Mouse (Mus musculus): ENCODE measurements around the gene Lcmt1. TPM values are rescaled to one million over a fixed set of nuclear protein-coding genes. Genes with fewer than 3 reads are reported as not detected.

Gene Lcmt1
- total and polyA plus RNA-seq, 2 experiments from 2014 or later = 62.8 to 114 TPM

- WGBS = 75% methylated on average over 4 of the region's 4 CpGs
- H3K27me3 ChIP-seq (ENCODE audit: insufficient read depth, low read length) = no peaks in the 10 kb centered on the region
- H3K36me3 ChIP-seq (ENCODE audit: insufficient read depth, low read length) = peaks cover 13% of the 10 kb centered on the region
- TF ChIP-seq CTCF (IDR thresholded peaks at IDR 0.05) = no peak
- H3K27ac ChIP-seq (ENCODE audit: low read depth, low read length) = no peak overlapping the region
- DNase-seq (ENCODE audit: low spot score) (no peak), ATAC-seq (ENCODE audit: low FRiP score) (no peak)
- H3K4me2 ChIP-seq (ENCODE audit: low read depth, low read length, poor library complexity, severe bottlenecking) = no peak overlapping the region
- no peak overlapping the region for H3K9ac ChIP-seq (replicated peaks; ENCODE audit: low read length, poor library complexity, severe bottlenecking)
- no peak overlapping the region for H3K4me3 ChIP-seq (ENCODE audit: low read depth, low read length)
- H3K9me3 ChIP-seq (ENCODE audit: low read length) = no peaks in the 10 kb centered on the region
- H3K4me1 ChIP-seq (ENCODE audit: insufficient read depth, low read length) = no peaks in the 10 kb centered on the region; the same call in 1 of the 2 replicates
Observed at GRCm38 (mm10) chr7:123327909-123328308, 41.7 kb upstream of the Lcmt1 start.

DNA sequence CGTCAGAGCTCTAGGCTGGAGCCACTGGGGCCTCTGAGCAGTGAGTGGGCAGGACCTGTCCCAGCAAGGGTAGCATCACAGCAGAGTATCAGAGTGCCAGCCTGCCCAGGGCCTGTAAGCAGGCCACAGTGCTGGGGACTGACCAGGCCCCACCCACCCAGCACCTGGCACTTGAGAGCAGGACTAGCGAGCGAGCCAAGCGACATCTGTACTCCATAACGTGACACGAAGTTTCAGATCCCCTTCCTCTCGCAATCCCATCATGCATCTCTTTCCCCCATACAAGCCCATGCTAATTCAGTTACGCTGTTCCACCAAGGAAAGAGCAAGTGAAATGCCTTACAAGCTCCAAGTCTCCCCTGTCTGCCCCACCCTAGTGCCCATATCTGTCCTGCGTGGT lies 39.1 kb upstream of the Lcmt1 start:
- no peak overlapping the region for H3K4me2 ChIP-seq (ENCODE audit: low read depth, low read length, poor library complexity, severe bottlenecking)
- H3K4me3 ChIP-seq (ENCODE audit: low read depth, low read length) = no peak overlapping the region
- no peak overlapping the region for H3K9ac ChIP-seq (replicated peaks; ENCODE audit: low read length, poor library complexity, severe bottlenecking)
- DNase-seq (ENCODE audit: low spot score) (no peak), ATAC-seq (ENCODE audit: low FRiP score) (no peak)
- H3K27me3 ChIP-seq (ENCODE audit: insufficient read depth, low read length) = no peaks in the 10 kb centered on the region
- WGBS = 93% methylated on average over 9 of the region's 9 CpGs
- H3K4me1 ChIP-seq (ENCODE audit: insufficient read depth, low read length) = no peaks in the 10 kb centered on the region; the same call in 1 of the 2 replicates
- no peak overlapping the region for H3K27ac ChIP-seq (ENCODE audit: low read depth, low read length)
- no peaks in the 10 kb centered on the region for H3K9me3 ChIP-seq (ENCODE audit: low read length)
- no peaks in the 10 kb centered on the region for H3K36me3 ChIP-seq (ENCODE audit: insufficient read depth, low read length)
- no peak for TF ChIP-seq CTCF (IDR thresholded peaks at IDR 0.05)

DNA sequence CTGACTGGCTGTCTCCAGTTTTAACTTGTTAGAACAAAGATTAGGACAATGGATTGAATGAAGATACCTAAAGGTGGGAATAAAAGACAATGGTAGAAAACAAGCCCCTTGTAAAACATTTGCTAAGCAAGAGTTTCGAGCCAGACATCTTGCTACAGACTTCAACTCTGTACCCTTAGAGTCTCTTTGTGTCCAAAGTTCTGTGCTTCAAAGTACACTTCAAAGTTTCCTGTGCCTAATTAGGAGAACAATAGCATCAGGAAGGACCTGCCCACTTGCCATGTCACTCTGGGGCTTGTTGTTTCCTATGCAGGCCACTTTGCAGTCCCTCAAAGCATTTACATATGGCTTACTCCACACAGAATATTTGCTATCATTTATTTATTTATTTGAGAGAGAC lies 33.3 kb upstream of the Lcmt1 start:
- H3K4me3 ChIP-seq (ENCODE audit: low read depth, low read length) = no peak overlapping the region
- H3K27me3 ChIP-seq (ENCODE audit: insufficient read depth, low read length) = no peaks in the 10 kb centered on the region
- DNase-seq (ENCODE audit: low spot score) = no peak
- ATAC-seq (ENCODE audit: low FRiP score) = no peak
- no peaks in the 10 kb centered on the region; the same call in 1 of the 2 replicates for H3K4me1 ChIP-seq (ENCODE audit: insufficient read depth, low read length)
- H3K27ac ChIP-seq (ENCODE audit: low read depth, low read length) = no peak overlapping the region
- H3K9ac ChIP-seq (replicated peaks; ENCODE audit: low read length, poor library complexity, severe bottlenecking) = no peak overlapping the region
- no peaks in the 10 kb centered on the region for H3K9me3 ChIP-seq (ENCODE audit: low read length)
- H3K36me3 ChIP-seq (ENCODE audit: insufficient read depth, low read length) = no peaks in the 10 kb centered on the region
- WGBS = 55% methylated on average over 1 of the region's 1 CpGs
- TF ChIP-seq CTCF (IDR thresholded peaks at IDR 0.05) = no peak
- no peak overlapping the region for H3K4me2 ChIP-seq (ENCODE audit: low read depth, low read length, poor library complexity, severe bottlenecking)

DNA sequence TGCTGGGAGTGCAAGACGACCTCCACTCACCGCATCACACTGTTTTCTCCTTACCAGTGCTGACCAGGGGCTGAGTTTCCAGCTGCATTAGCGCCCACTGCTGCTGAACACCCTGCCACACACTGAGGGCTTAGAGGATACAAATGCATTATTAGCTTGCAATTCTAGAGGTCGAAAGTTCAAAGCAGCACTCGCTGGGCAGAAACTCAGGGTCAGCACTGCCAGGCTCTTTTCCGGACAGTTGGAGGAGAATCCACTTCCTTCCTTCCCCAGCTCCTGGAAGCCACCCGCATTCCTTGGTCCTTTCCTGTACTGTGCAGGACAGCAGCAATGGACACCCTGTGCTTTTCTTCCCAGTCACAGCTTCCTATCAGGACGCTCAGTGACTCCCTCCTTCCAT lies 31.2 kb upstream of the Lcmt1 start:
- Histone ChIP-seq H3K4me3 (ENCODE audit: low read depth, low read length) (no peak overlapping the region), H3K27me3 (ENCODE audit: insufficient read depth, low read length) (no peaks in the 10 kb centered on the region), H3K9ac (replicated peaks; ENCODE audit: low read length, poor library complexity, severe bottlenecking) (no peak overlapping the region), H3K36me3 (ENCODE audit: insufficient read depth, low read length) (no peaks in the 10 kb centered on the region), H3K9me3 (ENCODE audit: low read length) (no peaks in the 10 kb centered on the region), H3K4me2 (ENCODE audit: low read depth, low read length, poor library complexity, severe bottlenecking) (no peak overlapping the region), H3K4me1 (ENCODE audit: insufficient read depth, low read length) (no peaks in the 10 kb centered on the region; the same call in 1 of the 2 replicates), H3K27ac (ENCODE audit: low read depth, low read length) (no peak overlapping the region)
- ATAC-seq (ENCODE audit: low FRiP score) (no peak), DNase-seq (ENCODE audit: low spot score) (no peak)
- 60% methylated on average over 8 of the region's 8 CpGs for WGBS
- no peak for TF ChIP-seq CTCF (IDR thresholded peaks at IDR 0.05)

GRCm38 (mm10) chr7:123341896-123342295 lies 27.7 kb upstream of the Lcmt1 start:
- Histone ChIP-seq H3K36me3 (ENCODE audit: insufficient read depth, low read length) (no peaks in the 10 kb centered on the region), H3K4me2 (ENCODE audit: low read depth, low read length, poor library complexity, severe bottlenecking) (no peak overlapping the region), H3K4me3 (ENCODE audit: low read depth, low read length) (no peak overlapping the region), H3K27ac (ENCODE audit: low read depth, low read length) (no peak overlapping the region), H3K9me3 (ENCODE audit: low read length) (no peaks in the 10 kb centered on the region), H3K9ac (replicated peaks; ENCODE audit: low read length, poor library complexity, severe bottlenecking) (no peak overlapping the region), H3K27me3 (ENCODE audit: insufficient read depth, low read length) (no peaks in the 10 kb centered on the region), H3K4me1 (ENCODE audit: insufficient read depth, low read length) (no peaks in the 10 kb centered on the region; the same call in 1 of the 2 replicates)
- no peak for ATAC-seq (ENCODE audit: low FRiP score)
- TF ChIP-seq CTCF (IDR thresholded peaks at IDR 0.05) = no peak
- 40% methylated on average over 5 of the region's 5 CpGs for WGBS
- no peak for DNase-seq (ENCODE audit: low spot score)

- ATAC-seq (ENCODE audit: low FRiP score) (no peak), DNase-seq (ENCODE audit: low spot score) (no peak)
- no peak overlapping the region for H3K4me2 ChIP-seq (ENCODE audit: low read depth, low read length, poor library complexity, severe bottlenecking)
- H3K27ac ChIP-seq (ENCODE audit: low read depth, low read length) = no peak overlapping the region
- no peak overlapping the region for H3K4me3 ChIP-seq (ENCODE audit: low read depth, low read length)
- H3K27me3 ChIP-seq (ENCODE audit: insufficient read depth, low read length) = no peaks in the 10 kb centered on the region
- no peak overlapping the region for H3K9ac ChIP-seq (replicated peaks; ENCODE audit: low read length, poor library complexity, severe bottlenecking)
- H3K36me3 ChIP-seq (ENCODE audit: insufficient read depth, low read length) = no peaks in the 10 kb centered on the region
- TF ChIP-seq CTCF (IDR thresholded peaks at IDR 0.05) = no peak
- 91% methylated on average over 5 of the region's 5 CpGs for WGBS
- H3K4me1 ChIP-seq (ENCODE audit: insufficient read depth, low read length) = no peaks in the 10 kb centered on the region; the same call in 1 of the 2 replicates
- H3K9me3 ChIP-seq (ENCODE audit: low read length) = no peaks in the 10 kb centered on the region
Observed at GRCm38 (mm10) chr7:123344079-123344780, 25.4 kb upstream of the Lcmt1 start.
